Mouse (Mus musculus) lung, adult 2 months (tissue): ENCODE data around the gene Fam187b.

Experiments used
- CTCF ChIP-seq: fragments of 200-500 bp; IDR thresholded peaks from 2 replicates; pipeline ENCODE4 v1.5.1; 2011; ENCODE audit warnings: mild to moderate bottlenecking, low read length, control low read depth; ENCODE audit not compliant: insufficient read depth
- POLR2A ChIP-seq: fragments of 200-500 bp; IDR thresholded peaks from 2 replicates; pipeline ENCODE4 v1.6.1; 2011; ENCODE audit warnings: low read depth, mild to moderate bottlenecking, control low read depth, low read length, borderline replicate concordance; ENCODE audit errors: extremely low read depth

- TF ChIP-seq CTCF (no peak), POLR2A (0 out of 2 replicates have a peak, but pooled peaks have one; percentile 58)
These were observed 16.2 kb upstream of the Fam187b start for GRCm38 (mm10) chr7:30957367-30957783.
